Mouse (Mus musculus) 416B (cell line): Measurements from ENCODE around the gene Acvr2b.
"Not testable (repeated sequence)": the region's sequence is repeated elsewhere in the genome, so short reads cannot be mapped to it uniquely, and the experiment has no call there.

ENCODE experiments used
- DNase-seq: peaks from one replicate; pipeline ENCODE4 v3.0.0; 2011; ENCODE audit warnings: low read depth

Acvr2b gene

DNA sequence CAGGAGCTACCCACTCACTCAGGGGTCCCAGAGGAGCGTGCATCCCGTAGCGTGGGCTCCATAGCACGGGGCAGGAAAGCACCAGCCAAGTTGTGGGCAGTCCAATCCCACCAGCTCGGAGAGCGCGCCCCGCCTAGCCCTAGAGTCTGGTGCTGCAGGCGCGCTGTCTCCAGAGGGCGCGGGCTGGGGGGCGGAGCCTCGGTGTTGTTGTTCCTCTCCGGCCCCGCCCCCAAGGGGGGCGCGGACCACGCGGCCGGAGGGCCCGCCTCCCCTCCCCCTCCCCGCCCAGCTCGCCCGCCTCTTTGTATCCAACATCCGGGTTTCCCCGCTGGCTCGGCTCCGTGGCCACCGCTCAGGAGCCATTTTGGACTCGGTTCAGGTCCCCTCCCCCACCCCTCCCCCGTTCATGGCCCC is at the start of gene Acvr2b:
Acvr2b (plus strand) TSS at position 318 of the 414 bp plus-strand sequence.
- DNase-seq = peak; percentile 93

DNA sequence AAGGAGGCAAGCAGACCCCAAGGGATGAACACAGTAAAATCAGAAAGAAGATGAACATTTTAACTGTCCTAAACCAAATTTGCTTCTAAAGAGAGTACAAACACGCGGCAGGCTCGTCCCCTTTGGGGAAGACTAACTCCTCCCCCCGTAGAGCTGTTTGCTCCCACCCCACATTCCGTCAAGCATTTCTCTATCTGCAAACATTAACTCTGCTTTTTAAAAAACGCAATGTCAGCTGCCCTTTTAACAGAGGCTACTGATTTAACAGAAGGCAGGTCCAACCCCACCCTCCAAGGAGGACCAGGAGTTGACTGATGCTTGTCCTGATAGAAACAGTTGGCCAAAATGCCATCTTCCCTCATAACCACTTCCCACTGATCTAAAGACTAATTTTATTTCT is 48.0 kb upstream of the Acvr2b start:
- no peak for DNase-seq

DNA sequence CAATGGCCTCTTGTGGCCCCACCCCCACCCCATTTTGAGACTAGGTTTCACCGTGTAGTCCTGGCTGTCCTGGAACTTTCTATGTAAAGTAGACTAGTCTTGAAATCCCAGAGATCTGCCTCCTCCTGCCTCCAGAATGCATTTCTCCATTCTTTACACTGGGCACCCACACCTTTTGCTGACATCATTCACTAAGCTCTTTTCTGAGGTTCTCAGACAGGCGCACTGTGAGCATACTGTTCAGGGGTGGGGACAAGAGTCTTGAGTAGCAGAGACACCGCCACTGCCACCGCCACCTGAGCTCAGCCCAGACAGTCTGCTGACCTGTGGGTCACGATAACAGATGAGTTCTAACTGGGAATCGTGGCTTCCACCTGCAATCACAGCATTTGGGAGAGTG is 46.0 kb upstream of the Acvr2b start:
- DNase-seq = no peak

DNA sequence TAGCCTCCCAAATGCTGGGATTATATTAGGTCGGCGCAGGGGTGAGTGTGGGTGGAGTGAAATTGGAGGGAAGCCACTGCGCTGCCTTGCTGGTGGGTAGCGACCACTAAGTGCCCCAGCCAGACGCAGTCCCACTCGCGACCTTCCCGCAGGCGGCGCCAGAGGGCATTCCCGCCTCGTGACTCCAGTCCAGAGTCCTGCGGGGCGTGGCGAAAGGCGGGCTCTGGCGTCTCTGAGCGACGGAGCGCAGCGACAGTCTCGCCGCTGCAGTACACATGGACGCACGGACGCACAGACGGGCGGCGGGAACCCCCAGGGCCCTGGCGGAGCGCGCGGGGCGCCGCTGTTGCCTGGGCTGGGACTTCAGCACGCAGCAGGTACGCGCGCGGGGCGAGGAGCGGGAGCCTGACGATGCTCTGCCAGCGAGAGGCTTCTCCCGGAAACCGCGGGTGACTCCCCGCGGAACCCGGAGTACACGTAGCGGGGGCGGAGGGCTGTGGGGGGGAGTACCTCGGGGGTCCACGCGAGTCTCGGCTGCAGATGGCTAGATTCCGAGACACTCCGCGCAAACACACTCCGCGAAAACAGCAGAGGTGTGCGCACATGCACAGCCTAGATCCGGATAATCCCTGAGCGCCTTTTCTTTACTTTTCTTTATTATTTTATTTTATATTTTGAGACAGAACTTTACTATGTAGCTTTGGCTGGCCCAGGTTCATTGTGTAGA is 44.4 kb upstream of the Acvr2b start, which contains the start of gene Xylb:
Xylb (plus strand) TSS at position 51 of the 727 bp plus-strand sequence.
- DNase-seq = peak; percentile 86

DNA sequence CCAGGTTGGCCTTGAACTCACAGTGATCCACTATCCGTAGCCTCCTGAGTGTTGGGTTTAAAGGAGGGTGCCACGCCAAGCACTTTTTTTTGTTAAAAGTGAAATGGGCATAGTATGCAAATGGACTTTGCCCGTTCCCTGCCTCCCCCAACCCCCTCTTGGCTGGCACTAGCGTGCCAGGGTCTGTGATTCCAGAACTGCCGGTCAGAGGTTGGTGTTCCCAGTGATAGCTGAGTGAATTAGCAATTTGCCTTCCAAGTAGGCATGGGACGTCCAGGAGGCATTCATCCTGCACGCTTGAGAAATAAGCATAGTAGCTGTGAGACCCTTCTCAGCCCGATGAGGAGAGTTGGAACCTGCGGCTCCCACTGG is 43.9 kb upstream of the Acvr2b start:
- DNase-seq = no peak

DNA sequence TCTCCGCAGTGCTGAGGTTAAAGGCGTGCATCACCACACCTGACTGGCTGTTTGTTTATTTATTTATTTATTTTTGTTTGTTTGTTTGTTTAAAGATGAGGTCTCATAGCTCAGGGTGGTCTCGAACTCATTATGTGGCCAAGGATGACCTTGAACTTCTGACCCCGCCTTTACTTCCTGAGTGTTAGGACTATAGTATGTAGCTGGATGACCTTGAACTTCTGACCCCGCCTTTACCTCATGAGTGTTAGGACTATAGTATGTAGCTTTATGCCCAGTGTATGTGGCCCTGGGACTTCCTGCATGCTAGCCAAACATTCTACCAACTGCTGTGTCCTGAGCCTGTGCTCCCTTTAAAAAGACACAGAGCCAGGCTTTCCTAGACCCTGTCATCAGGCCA is 40.5 kb upstream of the Acvr2b start:
- DNase-seq = no peak

DNA sequence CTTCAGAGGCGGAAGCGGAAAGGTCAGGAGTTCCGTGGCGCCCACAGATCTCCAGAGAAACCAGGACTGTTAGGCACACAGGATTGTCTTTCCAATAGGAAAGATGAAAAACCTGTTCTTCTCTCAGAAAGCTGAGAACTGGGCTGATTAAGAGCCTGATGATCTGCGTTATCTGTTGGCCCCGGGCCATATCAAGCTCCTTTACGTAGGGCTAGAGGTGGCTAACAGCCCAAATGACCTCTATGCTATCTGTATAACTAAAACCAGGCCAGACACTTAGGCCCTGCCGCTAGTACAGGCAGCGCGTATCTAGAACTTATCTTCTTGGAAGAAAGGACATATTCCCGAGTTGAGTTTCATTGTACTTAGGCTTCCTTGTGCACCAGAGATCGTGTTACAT is 38.7 kb upstream of the Acvr2b start:
- DNase-seq = no peak

DNA sequence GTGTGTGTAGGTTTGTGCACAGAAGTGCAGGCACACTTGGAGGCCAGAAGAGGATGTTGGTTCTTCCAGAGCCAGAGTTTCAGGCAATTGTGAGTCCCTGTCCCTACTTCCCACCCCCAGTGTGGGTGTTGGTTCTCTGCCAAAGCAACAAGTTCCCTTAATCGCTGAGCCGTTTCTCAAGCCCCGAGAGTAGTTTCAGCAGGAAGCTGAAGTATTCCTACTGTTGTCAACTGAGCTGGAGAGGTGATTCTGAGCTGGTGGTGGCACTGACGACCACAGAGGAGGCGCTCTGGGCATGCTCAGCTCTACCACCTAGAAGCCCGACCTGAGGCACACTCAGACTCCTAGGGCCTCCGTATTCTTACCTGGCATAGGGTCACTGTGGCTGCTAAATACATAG is 36.6 kb upstream of the Acvr2b start, which contains the start of gene Slc22a14:
Slc22a14 (minus strand) TSS at position 270 of the 400 bp plus-strand sequence.
- DNase-seq = peak; percentile 35

DNA sequence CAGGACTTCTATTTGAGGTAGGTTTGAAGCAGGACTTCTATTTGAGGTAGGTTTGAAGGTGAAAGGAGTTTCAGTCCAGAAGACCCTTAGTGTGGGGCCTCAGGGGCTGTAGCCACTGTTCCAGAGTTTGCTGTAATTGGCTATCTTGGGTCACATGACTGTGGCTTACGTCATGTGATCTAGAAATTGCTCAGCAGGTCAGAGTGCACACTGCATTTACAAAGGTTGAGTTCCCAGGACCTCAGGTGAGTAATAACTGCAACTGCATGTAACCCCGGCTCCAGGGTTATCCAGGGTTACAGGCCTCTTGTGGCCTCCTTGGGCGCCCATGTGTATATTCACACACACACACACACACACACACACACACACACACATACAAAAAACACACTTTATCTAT is 33.6 kb upstream of the Acvr2b start:
- no peak for DNase-seq

DNA sequence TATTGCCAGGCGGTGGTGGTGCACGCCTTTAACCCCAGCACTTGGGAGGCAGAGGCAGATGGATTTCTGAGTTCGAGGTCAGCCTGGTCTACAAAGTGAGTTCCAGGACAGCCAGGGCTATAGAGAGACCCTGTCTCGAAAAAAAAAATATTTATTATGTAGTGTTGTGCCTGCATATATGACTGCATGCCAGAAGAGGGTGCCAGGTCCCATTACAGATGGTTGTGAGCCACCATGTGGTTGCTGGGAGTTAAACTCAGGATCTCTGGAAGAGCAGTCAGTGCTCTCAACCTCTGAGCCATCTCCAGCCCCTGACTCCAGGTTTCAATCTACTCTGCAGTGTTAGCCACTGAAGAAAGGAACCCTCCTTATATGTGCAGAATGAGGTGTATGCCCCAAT is 31.1 kb upstream of the Acvr2b start:
- DNase-seq = not testable (repeated sequence)

DNA sequence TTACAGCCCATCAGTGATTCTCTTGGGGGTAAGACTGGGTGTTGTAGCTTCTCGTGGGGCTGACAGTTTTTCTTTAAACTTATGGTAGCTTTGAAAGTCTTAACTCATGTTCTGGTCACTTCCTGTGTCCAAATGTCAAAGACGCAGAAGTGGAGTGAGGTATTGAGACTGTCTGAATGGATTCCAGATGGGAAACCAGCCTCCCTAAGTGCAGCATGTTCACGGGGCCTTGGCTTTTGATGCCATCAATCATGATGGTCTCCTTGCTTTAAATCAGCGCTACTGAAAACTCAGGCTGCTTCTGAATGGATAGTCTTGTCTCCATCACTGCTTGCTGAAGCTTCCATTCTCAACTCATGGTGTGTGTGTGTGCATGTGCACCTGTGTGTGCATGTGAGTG is 30.7 kb upstream of the Acvr2b start:
- no peak for DNase-seq

DNA sequence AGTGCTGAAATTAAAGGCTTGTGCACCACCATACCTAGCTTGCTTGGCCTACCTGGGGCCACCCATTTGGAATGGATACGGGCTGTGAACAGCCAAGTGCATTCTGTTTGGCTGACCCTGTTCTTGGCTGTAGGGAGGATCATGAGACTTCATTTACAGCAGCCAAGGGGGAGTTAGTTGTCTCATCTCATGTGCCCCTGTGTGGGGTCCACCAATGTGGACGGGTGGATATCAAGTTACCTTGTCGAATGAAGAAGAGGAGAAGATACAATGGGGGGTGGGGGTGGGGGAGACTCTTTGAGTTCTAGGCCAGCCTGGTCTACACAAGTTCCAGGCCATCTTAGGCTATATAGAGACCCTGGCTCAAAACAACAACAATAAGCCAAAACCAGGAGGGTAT is 26.9 kb upstream of the Acvr2b start:
- no peak for DNase-seq

DNA sequence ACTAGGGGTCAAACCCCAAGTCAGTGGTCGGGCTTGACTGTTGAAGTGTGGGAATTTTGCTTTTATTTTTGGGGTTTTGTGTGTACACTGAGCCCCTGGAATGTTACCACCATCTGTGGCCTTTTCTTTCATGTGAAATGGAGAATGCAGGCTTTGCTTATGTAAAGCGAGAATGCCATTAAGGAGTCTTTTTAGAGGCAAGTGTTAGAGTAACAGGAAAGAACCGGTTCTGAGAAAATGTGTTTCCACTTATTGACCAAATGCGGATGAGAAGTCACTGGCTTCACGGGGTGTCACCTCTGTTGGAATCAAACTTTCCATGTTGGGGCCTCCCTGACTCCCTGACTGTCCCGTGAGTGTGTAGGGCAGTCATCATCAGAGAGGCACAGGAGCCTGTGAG is 26.4 kb upstream of the Acvr2b start:
- DNase-seq = no peak

DNA sequence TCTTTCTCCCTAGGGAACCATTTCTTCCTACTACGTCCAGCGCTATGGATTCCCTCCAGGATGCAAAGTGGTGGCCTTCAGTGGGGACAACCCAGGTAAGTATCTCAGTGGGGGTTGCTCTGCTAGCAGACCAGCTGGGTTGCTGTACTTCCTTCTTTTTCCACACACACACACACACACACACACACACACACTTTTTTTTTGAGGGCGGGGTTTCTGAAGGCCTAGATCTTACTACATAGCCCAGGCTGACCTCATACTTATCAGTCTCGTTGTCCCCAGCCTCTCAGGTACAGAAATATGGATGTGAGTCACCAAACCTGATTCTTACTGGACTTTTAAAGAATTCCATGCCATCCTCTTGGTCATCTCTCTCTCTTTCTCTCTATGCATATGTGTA is 23.7 kb upstream of the Acvr2b start:
- peak; percentile 61 for DNase-seq

DNA sequence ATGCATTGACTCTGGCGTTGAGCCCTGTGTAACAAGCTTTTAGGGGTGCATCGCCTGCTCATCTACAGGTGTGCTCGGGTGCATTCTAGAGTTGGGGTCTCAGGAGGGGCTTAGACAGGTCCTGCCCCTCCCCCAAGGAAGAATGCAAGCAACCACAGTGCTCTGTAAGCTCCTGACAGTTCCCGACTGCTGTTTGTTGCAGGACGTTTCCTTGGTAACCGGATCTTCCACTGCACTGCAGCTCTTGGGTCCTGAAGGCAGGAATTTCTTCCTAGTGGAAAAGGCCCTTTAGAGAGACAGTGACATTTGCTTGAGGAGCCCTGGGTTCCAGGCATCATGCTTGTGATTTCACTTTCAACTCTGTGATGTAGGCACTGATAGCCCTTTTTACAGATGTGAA is 19.3 kb upstream of the Acvr2b start:
- DNase-seq = no peak

DNA sequence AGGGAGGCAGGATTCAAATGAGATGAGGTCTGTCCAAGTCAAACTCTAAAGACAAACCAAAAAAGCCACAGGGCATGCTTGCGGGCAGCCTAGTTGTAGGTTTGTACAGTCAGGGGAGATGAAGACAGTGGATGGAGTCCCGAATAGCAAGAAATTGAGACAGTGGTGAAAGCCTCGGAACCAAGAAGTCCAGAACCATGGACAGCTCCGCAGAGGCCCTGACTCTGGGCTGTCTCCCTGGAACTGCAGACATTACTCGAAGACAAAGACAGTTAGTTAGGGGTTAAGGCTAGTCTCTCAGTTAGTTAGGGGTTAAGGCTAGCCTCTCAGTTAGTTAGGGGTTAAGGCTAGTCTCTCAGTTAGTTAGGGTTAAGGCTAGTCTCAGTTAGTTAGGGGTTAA is 13.0 kb upstream of the Acvr2b start:
- DNase-seq = peak; percentile 29

DNA sequence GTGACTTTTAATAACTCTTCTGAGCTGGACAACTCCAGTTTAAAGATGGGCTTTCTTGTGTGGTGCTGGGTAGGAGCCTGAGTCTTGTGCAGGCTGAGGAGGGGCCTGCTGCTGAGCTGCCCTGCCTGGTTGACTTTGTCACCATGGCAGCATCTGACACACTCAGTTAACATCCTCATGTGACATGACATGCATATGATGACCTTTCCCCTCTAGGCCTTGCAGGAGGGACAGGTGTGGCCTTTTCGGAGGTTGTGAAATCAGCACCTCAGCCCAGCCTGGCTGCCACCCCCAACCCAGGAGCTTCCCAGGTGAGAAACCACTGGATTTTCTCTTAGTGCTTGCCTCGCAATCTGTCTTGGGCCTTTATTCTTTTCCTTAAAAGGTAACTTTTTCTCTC is 11.7 kb upstream of the Acvr2b start:
- DNase-seq = no peak

DNA sequence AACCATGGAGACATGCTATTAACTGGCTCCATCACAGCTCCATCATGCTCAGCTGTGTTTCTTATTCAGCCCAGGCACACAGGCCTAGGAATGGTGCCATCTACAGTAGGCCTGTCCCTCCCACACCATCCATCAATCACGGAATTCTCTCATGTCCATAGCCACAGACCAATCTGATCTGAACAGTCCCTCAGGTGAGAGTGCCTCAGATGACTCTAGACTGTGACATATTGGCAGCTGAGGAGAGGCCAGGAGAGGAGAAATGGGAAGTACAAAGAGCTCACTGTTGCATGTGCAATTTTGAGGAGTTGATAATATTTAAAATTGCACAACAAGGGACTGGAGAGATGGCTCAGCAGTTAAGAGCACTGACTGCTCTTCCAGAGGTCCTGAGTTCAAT is 7.1 kb upstream of the Acvr2b start:
- peak; percentile 18 for DNase-seq

DNA sequence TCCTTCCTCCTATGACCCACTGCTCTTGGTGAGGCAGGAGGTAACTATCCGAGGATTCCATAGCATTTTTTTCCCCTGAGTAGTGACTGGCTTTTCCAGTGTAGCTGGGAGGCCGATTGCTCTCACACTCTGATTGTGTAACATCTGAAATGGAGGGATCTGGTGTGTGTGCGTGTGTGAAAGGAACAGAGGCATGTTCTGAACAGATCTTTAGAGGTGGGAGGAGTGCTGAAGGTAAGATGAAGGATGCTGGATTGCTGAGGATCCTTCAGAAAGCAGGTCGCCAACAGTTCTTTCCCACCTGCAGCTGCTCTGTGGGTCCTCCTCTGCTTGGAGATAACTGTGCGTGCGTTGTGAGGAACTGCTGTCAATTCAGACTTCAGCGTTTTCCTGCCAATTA is 567 bp upstream of the Acvr2b start:
- DNase-seq = no peak

DNA sequence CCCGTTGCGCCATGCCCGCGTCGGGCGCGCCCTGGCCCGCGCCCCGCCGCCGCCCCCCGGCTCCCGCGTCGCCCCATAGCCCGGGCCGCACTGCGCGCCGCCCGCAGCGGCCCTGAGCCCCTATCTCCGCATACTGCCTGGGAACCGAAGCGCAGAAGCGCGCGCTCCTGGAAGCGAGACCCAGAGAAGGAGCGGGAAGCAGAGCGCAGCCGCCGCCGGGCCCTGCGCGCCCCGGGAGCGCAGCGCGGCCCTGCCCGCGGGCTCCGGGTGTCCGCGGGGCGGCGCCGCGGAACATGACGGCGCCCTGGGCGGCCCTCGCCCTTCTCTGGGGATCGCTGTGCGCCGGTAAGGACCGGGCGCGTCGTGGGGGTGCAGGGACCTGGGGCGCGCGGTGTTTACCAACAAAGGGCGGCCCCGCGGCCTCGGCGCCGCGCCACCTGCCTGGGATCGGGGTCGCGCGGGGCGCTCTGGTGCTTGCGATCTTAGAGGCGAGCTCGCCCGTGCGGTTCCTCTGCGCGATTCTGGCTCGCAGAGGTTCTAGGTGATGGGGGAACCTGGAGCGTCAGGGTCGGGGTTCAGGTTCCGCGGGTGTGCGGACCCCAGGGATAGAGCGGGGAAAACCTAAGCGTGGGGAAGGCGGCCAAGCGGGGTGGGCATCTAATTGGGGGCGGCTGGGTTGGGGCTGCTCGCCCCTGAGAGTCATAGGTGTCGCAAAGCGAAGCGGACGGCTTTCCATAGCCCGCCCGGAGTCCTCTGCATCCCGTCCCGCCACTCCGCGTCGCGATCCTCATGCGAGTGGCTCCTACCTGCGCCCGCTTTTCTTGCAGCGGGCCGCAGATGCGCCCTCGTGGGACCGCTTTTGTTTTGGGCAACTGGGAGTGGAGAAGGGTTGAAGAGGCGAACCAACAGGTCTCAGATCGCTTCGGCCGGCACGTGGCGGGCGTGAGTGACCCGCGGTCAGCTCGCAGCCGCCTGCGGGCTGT is 626 bp downstream of the Acvr2b start:
- peak; percentile 46 for DNase-seq

DNA sequence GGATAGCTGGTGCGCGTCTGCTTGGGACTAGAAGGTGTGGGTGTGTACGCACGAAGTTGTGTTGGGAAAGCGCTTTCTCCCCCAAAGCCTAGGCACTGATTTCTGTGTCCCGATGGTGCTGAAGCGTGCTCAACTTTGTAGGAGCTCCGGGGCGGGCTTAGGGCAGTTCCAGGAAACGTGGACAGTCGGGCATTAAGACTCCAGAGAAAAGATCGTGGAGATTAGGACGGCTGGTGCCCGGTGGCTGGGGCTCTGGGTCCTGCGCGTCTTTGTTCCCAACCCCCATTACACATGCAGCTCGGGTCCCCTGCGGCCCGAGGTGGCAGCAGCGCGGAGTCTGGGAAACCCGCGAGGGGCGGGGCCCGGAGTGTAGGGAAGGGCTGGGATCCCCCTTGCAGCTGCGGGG is 1.3 kb downstream of the Acvr2b start:
- peak; percentile 39 for DNase-seq

DNA sequence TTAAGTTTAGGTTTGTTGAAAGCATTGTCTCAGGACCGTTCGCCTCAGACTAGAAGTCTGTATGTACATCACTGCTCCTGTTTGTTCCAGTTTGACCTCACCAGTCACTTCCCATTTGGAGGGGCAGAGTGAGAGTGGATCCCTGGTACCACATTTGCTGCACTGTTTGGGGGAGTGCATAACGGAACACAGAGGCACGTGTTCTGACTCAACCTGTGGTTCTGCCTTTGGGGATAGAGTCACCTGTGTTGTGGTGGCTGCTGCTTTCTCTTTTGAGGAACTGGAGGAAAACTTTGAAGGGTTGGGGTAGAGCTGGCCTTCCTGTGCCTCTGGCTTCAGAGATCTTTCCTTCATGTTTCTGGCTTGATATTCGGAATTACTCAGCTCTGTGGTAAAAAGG is 2.2 kb downstream of the Acvr2b start:
- peak; percentile 61 for DNase-seq

DNA sequence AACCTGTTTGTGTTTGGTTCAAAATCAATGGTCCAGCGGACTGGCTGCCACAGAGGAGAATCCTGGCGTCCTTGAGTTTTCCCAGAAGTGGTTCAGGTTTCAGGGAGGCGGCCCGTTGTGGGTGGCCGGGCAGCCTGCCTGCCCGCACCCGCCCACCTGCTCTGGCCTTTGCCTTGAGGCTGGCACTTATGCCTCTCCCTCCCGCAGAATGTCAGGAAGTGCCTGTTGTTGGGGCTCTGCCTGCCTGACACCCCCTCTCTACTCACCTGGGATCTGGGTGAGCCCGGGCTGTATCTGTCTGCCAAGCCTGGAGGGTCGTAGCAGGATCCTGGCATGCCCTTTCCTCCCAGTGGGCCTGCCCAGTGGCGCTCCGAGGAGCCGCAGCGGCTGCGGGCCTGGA is 6.0 kb downstream of the Acvr2b start:
- DNase-seq = no peak
